ENCODE assay signal across 13 mouse cellular contexts in the genomic region with DNA sequence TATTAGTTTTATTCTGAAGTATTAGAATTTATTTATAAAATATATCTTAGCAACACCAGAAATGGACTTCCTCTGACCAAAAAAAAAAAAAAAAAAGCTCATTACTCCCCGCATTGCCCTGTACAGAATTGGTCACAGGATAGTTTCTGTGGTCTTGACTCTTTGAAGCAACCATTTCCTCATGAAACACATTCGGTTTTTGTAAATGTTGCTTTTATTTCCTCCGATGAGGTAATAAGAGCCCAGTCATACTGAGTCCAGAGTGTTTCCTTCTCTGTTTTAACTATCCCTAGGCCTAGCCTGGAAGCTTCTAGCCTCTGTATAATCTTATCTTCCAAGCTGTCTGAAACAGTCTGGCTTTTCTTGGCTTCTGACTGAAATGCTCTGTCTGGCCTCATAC.
"Had no signal": no experiment of that assay in that cellular context is flagged by ENCODE, and none has a peak within 500 bp of the region (broad histone marks: within the 10 kb centered on the region; RNA-seq: fewer than 3 reads in every experiment).

No protein-coding gene starts in this region.

- DNase-seq: lung, adult 18-20 months; lung, embryonic 14.5 days; lung, postnatal 10 days; lung, postnatal 4 days; right cerebral cortex, postnatal 14 days; thymus, adult 18-20 months; thymus, postnatal 14 days; thymus, postnatal 4 days had no signal

- ATAC-seq: midbrain, embryonic 13.5 days; midbrain, embryonic 15.5 days had no signal

- H3K27ac ChIP-seq: liver, embryonic 14.5 days; midbrain, embryonic 13.5 days; midbrain, embryonic 15.5 days; neural tube, embryonic 12.5 days had no signal

- H3K4me1 ChIP-seq: midbrain, embryonic 13.5 days; midbrain, embryonic 15.5 days; neural tube, embryonic 12.5 days had no signal

- H3K4me3 ChIP-seq: megakaryocyte, embryonic 14.5 days; midbrain, embryonic 13.5 days; midbrain, embryonic 15.5 days; neural tube, embryonic 12.5 days had no signal
